Mouse (Mus musculus) erythroid progenitor cell, adult 5-6 weeks (primary cell): ENCODE data around the gene Zfp423. TPM values are rescaled to one million over a fixed set of nuclear protein-coding genes. Genes with fewer than 3 reads are reported as not detected.

ENCODE experiments used
- ATAC-seq: replicated peaks from 2 replicates; pipeline ENCODE4 v1.8.0; 2016; ENCODE audit warnings: moderate number of reproducible peaks, mild to moderate bottlenecking, moderate TSS enrichment, inconsistent platforms; ENCODE audit not compliant: poor library complexity, low FRiP score, severe bottlenecking
- total RNA-seq, 2 experiments: library from RNA; stranded (forward) in 1 of 2; stranded (reverse) in 1 of 2; fragments of 150-400 nt in 1 of 2; fragments of 186-747, 209-891 nt in 1 of 2; gene quantifications; 2 replicates each; pipeline versions ENCODE4 v1.2.3 to v1.2.4; 2015 to 2017; ENCODE audit warnings: low replicate concordance in 2 of 2

Zfp423 gene
- total RNA-seq, 2 experiments from 2014 or later = 0.42 TPM; not detected in 1

- no peak for ATAC-seq
Measured at GRCm38 (mm10) chr8:87656484-87657230, 302.7 kb downstream of the Zfp423 start.

DNA sequence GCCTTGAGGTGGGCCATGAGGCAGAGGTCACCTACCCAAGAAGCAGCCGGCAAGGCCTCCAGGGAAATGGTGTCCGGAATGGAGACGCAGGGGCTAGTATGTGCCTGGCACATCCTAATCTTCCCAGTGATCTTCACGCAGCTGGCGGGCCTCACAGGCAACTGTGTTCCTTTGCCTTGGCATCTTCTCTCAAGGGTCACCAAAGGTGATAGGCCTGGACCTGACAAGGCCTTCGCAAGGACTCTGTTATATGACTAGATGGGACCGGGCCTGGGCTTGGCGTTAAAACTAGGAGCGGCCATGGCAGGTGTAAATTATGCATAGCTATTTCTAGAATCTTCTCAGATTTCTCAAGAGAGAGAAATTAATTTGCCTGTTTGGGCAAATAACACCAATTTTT is 303.4 kb downstream of the Zfp423 start:
- ATAC-seq = no peak

GRCm38 (mm10) chr8:87647781-87648180 is 311.6 kb downstream of the Zfp423 start:
- no peak for ATAC-seq

GRCm38 (mm10) chr8:87645829-87646483 is 313.4 kb downstream of the Zfp423 start:
- ATAC-seq = no peak

GRCm38 (mm10) chr8:87645371-87645770 is 314.0 kb downstream of the Zfp423 start:
- no peak for ATAC-seq

- ATAC-seq = no peak
Measured at GRCm38 (mm10) chr8:87640930-87641329, 318.5 kb downstream of the Zfp423 start.

DNA sequence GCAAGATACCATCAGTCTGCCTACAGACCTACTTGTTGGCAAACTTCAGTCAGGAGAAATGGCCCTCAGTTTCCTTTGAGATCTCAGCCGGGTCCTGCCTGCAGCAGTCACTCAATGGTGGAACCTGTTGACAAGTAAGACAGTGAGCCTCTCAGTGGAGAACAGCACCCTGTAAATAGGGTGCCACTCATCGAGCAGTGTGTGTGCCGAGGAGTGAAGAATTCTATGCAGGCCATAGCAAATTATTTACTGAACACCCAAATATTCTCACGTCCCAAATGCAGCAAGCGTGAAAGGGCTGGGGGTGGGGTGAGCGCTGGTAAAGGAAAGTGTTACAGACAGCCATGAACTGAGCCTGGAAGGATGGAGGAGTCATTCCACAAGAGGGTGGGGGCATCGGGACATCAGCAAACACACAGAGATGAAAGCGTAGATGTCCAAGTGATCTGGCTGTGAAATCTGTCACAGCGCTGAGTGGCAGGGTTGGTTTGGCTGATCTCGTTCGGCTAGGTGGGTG is 323.1 kb downstream of the Zfp423 start:
- ATAC-seq = no peak

DNA sequence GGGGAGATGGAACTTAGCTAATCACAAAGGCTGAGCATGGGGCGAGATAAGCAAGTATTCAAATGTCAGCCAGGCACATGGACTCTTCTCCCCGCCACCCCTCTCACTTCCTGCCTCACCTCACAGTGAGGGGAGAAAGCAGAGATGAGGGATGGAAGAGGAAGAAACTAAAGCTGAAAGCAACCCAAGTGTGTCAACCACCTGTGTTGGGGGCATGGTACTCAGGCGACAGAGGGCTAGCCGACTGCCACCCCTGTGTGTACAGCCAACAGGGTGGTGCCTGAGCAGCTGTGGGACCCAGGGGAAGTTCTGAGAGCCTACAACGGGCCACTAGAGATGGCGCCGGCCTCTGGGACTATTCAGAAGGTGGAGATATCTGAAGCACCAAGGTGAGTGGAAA is 327.6 kb downstream of the Zfp423 start:
- no peak for ATAC-seq

- ATAC-seq = no peak
Measured at GRCm38 (mm10) chr8:87629656-87630055, 329.7 kb downstream of the Zfp423 start.

DNA sequence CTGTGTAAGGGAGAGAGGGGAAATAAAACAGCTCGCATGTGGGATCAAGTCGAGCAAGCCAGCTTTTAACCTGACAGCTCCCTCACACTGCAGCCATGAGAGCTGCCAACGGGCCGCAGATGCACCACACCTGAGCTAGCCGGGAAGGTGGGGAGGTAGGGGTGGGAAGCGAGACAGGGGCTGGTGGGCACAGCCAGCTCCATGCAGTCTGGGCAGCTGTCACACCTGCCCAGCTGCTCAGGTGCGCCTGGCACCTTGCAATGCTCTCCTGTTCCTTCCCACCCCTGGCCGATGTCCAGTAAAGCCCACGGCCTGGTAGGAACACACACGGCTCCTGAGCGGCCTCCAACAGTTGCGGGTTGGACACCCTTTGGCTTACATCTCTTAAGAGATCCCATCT is 338.2 kb downstream of the Zfp423 start:
- ATAC-seq = no peak

DNA sequence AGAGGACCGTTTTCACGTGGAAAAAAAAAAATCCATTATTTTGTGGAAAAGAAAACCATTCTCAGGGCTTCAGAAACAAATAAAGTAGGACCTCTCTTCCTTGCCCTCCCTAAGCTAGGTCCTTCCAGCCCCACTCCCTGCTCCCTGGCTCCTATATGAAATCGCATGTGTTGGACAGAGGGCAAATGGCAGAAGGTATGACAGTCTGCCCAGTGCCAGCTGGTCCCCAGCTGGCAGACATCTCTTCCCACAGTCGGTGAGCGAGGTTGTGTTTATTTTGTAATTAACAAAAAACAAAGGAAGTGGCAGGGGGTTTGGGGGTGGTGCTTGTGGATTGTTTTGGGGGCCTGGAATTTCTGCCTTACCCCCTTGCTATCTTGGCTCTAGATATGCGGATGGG is 339.2 kb downstream of the Zfp423 start:
- ATAC-seq = no peak

DNA sequence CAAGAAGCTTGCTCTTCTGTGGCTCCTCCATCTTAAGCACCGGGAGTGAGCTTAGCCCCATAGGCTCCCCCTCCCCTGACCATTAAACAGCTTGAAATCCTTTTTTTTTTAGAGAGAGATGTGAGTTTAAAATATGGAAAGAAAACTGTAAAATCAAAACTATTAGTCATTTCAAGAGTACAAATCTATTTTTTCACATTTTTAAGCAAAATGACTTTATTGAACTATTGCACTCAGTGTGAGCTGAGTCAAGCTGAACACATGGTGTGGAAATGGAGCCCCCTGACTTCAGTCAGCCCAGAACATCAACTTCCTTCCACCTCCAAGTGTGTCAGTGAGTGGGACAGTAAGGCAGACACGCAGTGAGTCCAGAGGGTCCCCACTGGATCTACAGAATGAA is 339.9 kb downstream of the Zfp423 start:
- ATAC-seq = no peak

DNA sequence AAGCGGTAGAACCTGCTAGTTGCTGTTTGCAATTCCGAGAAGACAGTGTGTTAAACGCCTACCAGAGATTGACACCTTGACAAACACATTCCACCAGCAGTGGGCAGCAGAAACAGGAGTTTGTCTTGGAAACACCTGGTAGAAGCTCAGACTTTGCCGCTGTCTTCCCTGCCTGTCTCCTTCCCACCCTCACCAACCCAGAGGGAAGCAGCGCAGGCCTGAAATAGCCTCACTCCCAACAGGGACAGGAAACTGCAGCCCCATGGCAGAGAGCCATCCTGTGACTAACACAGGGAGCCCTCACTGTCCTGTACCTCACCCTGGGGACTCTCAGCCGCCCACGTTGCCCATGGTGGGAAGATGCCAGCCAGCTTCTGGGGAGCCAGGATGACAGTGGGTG is 340.3 kb downstream of the Zfp423 start:
- ATAC-seq = no peak

DNA sequence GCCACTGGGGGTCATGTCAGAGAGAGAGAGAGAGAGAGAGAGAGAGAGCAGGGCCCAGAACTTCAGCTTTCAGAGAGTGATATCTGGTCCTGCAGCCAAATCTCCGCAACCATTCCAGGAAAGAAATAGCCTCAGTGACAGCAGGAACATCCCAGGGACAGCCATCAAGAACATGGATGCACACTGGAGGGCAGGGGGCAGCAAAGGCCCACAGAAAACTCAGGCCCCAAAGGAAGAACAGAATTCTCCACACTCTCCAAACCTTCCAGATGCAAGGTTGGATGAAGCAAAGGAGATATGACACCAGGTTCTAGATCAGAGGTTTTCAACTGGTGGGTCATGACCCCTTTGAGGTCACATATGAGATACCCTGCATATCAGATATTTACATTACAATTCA is 345.7 kb downstream of the Zfp423 start:
- ATAC-seq = no peak

Other genes with a start within 250 kb of the Zfp423 start
- gene Cnep1r1, start 159.2 kb upstream of the Zfp423 start, total RNA-seq (2015; ENCODE audit: low replicate concordance) = 110 and 125 TPM in 2 replicates
- 26.4 and 36.3 TPM in 2 replicates for gene Cnep1r1, start 159.2 kb upstream of the Zfp423 start, total RNA-seq (2017; ENCODE audit: low replicate concordance)
- 1.8 and 9.2 TPM in 2 replicates for gene Heatr3, start 178.3 kb upstream of the Zfp423 start, total RNA-seq (2015; ENCODE audit: low replicate concordance)
- gene Heatr3, start 178.3 kb upstream of the Zfp423 start, total RNA-seq (2017; ENCODE audit: low replicate concordance) = 1.6 and 11.4 TPM in 2 replicates
- 24.7 and 24.9 TPM in 2 replicates for gene Tent4b, start 239.6 kb upstream of the Zfp423 start, total RNA-seq (2015; ENCODE audit: low replicate concordance)
- 24.1 and 30.5 TPM in 2 replicates for gene Tent4b, start 239.6 kb upstream of the Zfp423 start, total RNA-seq (2017; ENCODE audit: low replicate concordance)